Mouse (Mus musculus): ENCODE measurements around the gene Cnot10.

DNA sequence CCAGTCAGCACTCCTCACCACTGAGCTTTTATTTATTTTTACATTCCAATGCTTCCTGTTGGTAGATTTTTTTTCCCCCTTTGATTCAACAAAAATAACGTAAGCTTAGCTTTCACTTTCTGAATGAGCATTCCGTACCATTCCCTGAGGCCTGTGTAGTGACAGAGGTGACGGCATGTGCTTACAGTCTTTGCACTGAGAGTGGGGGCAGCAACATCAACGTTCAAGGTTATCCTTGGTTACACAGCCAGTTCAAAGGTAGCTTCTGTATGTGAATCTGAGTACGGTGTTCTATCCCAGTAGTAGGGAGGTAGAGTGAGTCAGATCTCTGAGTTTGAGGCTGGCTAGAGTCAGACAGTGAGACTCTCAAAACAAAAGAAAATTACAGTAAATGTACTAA, 18.8 kb downstream of the Cnot10 start:
- TF ChIP-seq CTCF (IDR thresholded peaks at IDR 0.05; ENCODE audit: low read depth, low read length) (no peak), POLR2A (IDR thresholded peaks at IDR 0.05; ENCODE audit: extremely low read depth, insufficient read depth, low read length) (no peak)
